Mouse (Mus musculus): ENCODE results near the gene Elf3. TPM values are rescaled to one million over a fixed set of nuclear protein-coding genes. Genes with fewer than 3 reads are reported as not detected.

The Elf3 gene
- polyA plus RNA-seq (2014; fragmentation: Nextera tagmentation; extraction: Ambion mirVana) = 10.0 and 13.8 TPM in 2 replicates

DNA sequence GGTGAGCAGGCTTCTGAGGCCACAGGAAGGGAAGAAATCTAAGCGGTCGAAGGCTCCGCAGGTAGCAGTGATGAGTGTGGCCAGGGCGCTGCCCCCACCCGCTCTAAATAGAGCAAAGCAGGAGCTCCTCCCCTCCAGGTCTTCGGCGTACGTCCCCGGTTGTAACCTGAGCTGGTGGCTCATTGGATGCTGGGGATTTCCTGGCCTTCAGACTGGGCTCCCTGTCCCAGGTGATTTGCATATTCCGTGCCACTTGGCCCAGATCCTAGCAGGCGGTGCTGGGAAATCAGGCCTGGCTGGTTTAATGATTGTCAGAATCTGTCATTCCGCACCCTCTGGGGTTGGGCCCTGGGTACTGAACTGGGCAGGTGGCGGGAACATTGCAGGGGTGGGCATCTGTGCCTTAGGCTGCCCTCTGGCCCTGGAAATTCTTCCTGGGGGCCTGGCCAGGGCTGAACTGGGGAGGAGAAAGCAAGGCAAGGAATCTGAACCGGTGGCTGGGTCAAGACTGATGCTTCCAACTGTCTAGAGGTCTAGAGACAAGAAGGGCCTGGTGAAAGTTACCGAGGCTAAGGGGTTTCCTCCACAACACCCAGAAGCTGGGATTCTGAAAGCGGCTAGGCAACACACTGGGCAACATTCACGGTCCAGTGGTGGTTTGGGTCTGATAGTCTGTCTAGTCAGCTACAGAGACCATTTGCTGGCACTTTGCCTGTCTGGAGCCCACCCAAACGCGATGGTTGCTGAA lies at the start of gene Elf3:
Gene Elf3, minus strand, starts transcription at position 189 of the 748 bp plus-strand sequence.
- H3K4me2 ChIP-seq (ENCODE audit: low read depth, low read length) = peak within 1 kb of the TSS; percentile 56
- peak within 1 kb of the TSS; percentile 44 for H3K9ac ChIP-seq (ENCODE audit: low read depth, low read length)
- H3K36me3 ChIP-seq (ENCODE audit: control insufficient read depth, insufficient read depth, low read length) = peaks cover 17% of the 10 kb centered on the region
- DNase-seq (ENCODE audit: low spot score) (peak; percentile 91), ATAC-seq (ENCODE audit: low read depth) (peak; percentile 90)
- peak within 1 kb of the TSS; percentile 27 for H3K4me3 ChIP-seq (ENCODE audit: low read depth, low read length)
- peak within 1 kb of the TSS; percentile 82 for H3K27ac ChIP-seq (replicated peaks; ENCODE audit: low read depth, low read length)
- H3K4me1 ChIP-seq (ENCODE audit: control insufficient read depth, insufficient read depth, low read length) = peaks cover 10% of the 10 kb centered on the region
- no peaks in the 10 kb centered on the region for H3K9me3 ChIP-seq (ENCODE audit: control insufficient read depth, low read length)
- H3K27me3 ChIP-seq (replicated peaks; ENCODE audit: control insufficient read depth, insufficient read depth, low read length) = no peaks in the 10 kb centered on the region
- WGBS = 4% methylated on average over 19 of the region's 19 CpGs

GRCm38 (mm10) chr1:135290908-135291307 lies 32.5 kb upstream of the Elf3 start:
- ATAC-seq (ENCODE audit: low read depth) = 0 out of 2 replicates have a peak, but pooled peaks have one; percentile 60
- Histone ChIP-seq H3K4me2 (ENCODE audit: low read depth, low read length) (no peak overlapping the region), H3K4me3 (ENCODE audit: low read depth, low read length) (no peak overlapping the region)

GRCm38 (mm10) chr1:135286311-135286710 lies 27.9 kb upstream of the Elf3 start:
- H3K27ac ChIP-seq (replicated peaks; ENCODE audit: low read depth, low read length) = no peak overlapping the region
- 0 out of 2 replicates have a peak, but pooled peaks cover 1% of the 10 kb centered on the region for H3K4me1 ChIP-seq (ENCODE audit: control insufficient read depth, insufficient read depth, low read length)
- H3K4me3 ChIP-seq (ENCODE audit: low read depth, low read length) = no peak overlapping the region
- 63% methylated on average over 2 of the region's 2 CpGs for WGBS
- H3K9me3 ChIP-seq (ENCODE audit: control insufficient read depth, low read length) = no peaks in the 10 kb centered on the region
- no peaks in the 10 kb centered on the region for H3K36me3 ChIP-seq (ENCODE audit: control insufficient read depth, insufficient read depth, low read length)
- no peak overlapping the region for H3K9ac ChIP-seq (ENCODE audit: low read depth, low read length)
- no peaks in the 10 kb centered on the region for H3K27me3 ChIP-seq (replicated peaks; ENCODE audit: control insufficient read depth, insufficient read depth, low read length)
- ATAC-seq (ENCODE audit: low read depth) (no peak), DNase-seq (ENCODE audit: low spot score) (no peak)
- H3K4me2 ChIP-seq (ENCODE audit: low read depth, low read length) = no peak overlapping the region

More at GRCm38 (mm10) chr1:135290908-135291307, 32.5 kb upstream of the Elf3 start:
- Histone ChIP-seq H3K36me3 (ENCODE audit: control insufficient read depth, insufficient read depth, low read length) (peaks cover 13% of the 10 kb centered on the region), H3K27me3 (replicated peaks; ENCODE audit: control insufficient read depth, insufficient read depth, low read length) (no peaks in the 10 kb centered on the region), H3K9me3 (ENCODE audit: control insufficient read depth, low read length) (no peaks in the 10 kb centered on the region), H3K27ac (replicated peaks; ENCODE audit: low read depth, low read length) (no peak overlapping the region), H3K4me1 (ENCODE audit: control insufficient read depth, insufficient read depth, low read length) (no peaks in the 10 kb centered on the region), H3K9ac (ENCODE audit: low read depth, low read length) (no peak overlapping the region)
- 65% methylated on average over 5 of the region's 5 CpGs for WGBS
- peak; percentile 24 for DNase-seq (ENCODE audit: low spot score)

DNA sequence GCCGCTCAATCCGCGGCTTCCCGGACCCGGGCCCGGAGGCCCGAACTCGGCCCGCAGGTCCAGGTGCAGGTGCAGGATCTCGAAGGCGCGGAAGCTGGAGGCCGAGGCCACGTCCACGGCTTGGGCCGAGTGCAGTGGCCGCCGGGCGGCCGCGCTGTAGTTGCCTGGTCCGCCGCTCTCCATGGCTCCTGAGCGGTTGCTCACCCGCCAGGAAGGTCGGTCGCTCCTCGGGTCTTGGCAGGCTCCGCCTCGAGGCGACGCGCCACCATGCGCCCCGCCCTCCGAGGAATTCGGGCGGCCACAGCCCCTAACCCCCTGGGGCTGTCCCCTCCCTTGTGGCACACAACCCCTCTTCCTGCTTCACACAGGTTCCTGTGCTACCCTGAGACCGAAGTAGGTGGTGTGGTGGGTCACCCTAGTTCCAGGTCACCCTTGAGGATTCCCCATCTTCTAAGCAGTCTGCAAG lies 25.5 kb upstream of the Elf3 start, which contains the start of gene Rnpep:
Gene Rnpep, minus strand, starts transcription at position 259 of the 466 bp plus-strand sequence.
- Histone ChIP-seq H3K9ac (ENCODE audit: low read depth, low read length) (peak within 1 kb of the TSS; percentile 92), H3K4me1 (ENCODE audit: control insufficient read depth, insufficient read depth, low read length) (peaks cover 7% of the 10 kb centered on the region; the same call in 1 of the 2 replicates), H3K4me3 (ENCODE audit: low read depth, low read length) (peak within 1 kb of the TSS; percentile 86), H3K27ac (replicated peaks; ENCODE audit: low read depth, low read length) (peak within 1 kb of the TSS; percentile 91), H3K9me3 (ENCODE audit: control insufficient read depth, low read length) (no peaks in the 10 kb centered on the region), H3K36me3 (ENCODE audit: control insufficient read depth, insufficient read depth, low read length) (peaks cover 6% of the 10 kb centered on the region; the same call in 1 of the 2 replicates), H3K4me2 (ENCODE audit: low read depth, low read length) (peak within 1 kb of the TSS; percentile 74), H3K27me3 (replicated peaks; ENCODE audit: control insufficient read depth, insufficient read depth, low read length) (no peaks in the 10 kb centered on the region)
- 0% methylated on average over 6 of the region's 39 CpGs for WGBS
- DNase-seq (ENCODE audit: low spot score) = peak; percentile 83
- peak; percentile 92 for ATAC-seq (ENCODE audit: low read depth)

DNA sequence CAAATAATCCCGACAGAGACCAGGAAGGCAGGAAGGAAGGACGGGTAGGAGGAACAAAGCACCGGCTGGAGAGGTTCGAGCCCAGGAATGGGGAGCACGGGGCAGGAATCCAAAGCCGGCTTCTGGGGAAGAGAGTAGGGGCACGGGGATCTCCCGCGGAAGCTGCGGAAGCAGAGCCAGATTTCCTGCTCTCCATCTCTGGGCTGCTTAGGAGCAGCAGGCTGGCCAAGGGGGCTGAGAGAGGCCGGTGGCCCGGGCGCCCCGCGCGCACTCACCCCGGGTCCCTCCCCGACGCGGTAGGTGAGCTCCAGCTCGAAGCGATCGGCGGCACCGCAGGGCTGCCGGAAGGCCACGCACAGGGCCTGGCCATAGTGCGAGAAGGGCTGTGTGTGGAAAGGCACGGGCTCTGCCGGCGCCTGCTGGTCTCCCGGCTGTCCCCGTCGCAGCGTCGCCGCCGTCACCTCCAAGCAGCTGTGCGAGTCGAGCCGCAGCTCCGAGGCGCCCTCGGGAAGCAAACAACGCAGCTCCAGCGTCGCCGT lies 25.0 kb upstream of the Elf3 start:
- peak; percentile 58 for DNase-seq (ENCODE audit: low spot score)
- peak overlapping the region; percentile 86 for H3K4me3 ChIP-seq (ENCODE audit: low read depth, low read length)
- 2% methylated on average over 6 of the region's 48 CpGs for WGBS
- H3K9me3 ChIP-seq (ENCODE audit: control insufficient read depth, low read length) = no peaks in the 10 kb centered on the region
- H3K4me1 ChIP-seq (ENCODE audit: control insufficient read depth, insufficient read depth, low read length) = peaks cover 7% of the 10 kb centered on the region; the same call in 1 of the 2 replicates
- peak overlapping the region; percentile 91 for H3K27ac ChIP-seq (replicated peaks; ENCODE audit: low read depth, low read length)
- peaks cover 11% of the 10 kb centered on the region for H3K36me3 ChIP-seq (ENCODE audit: control insufficient read depth, insufficient read depth, low read length)
- H3K9ac ChIP-seq (ENCODE audit: low read depth, low read length) = peak overlapping the region; percentile 92
- ATAC-seq (ENCODE audit: low read depth) = peak; percentile 78
- peak overlapping the region; percentile 74 for H3K4me2 ChIP-seq (ENCODE audit: low read depth, low read length)
- no peaks in the 10 kb centered on the region for H3K27me3 ChIP-seq (replicated peaks; ENCODE audit: control insufficient read depth, insufficient read depth, low read length)

DNA sequence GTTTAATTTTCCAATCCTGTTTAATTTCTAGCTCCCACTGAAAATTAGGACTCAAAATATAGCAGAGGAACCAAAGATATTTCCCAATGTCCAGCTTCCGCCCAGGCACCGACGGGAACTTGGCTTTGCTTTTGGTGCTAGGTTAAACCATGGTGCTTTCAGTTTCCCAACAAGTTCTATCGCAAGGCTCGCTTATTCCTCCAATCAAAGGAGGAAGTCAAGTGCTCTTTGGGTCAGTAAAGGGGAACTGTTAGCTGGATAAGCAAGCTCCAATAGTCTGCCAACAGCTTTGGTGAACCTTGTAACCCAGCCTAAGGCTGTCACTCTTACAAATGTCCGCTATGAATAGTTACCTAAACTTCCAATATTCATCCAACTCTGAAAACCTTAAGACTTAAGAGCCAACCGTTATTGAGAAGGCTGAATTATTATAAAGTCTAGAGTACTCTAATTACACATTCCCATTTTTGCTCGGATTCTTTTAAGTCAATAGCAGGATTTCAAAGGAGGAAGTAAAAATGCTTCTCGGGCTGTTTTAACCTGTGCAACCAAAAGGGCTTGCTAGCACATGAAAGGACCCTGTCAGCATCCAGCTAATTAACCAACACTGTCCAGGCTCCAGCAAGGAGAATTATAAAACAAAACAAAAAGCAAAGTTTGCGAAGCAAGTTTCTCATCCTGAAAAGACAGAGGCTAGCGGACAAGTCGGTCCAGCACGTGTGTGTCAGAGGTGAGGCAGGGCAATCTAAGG lies 24.3 kb upstream of the Elf3 start:
- H3K36me3 ChIP-seq (ENCODE audit: control insufficient read depth, insufficient read depth, low read length) = peaks cover 18% of the 10 kb centered on the region
- H3K4me1 ChIP-seq (ENCODE audit: control insufficient read depth, insufficient read depth, low read length) = peaks cover 7% of the 10 kb centered on the region; the same call in 1 of the 2 replicates
- no peaks in the 10 kb centered on the region for H3K9me3 ChIP-seq (ENCODE audit: control insufficient read depth, low read length)
- H3K4me2 ChIP-seq (ENCODE audit: low read depth, low read length) = peak overlapping the region; percentile 74
- ATAC-seq (ENCODE audit: low read depth) (no peak; the same call in 1 of the 2 replicates), DNase-seq (ENCODE audit: low spot score) (peak; percentile 53)
- no peaks in the 10 kb centered on the region for H3K27me3 ChIP-seq (replicated peaks; ENCODE audit: control insufficient read depth, insufficient read depth, low read length)
- H3K27ac ChIP-seq (replicated peaks; ENCODE audit: low read depth, low read length) = peak overlapping the region; percentile 91
- WGBS = 31% methylated on average over 13 of the region's 13 CpGs
- peak overlapping the region; percentile 86 for H3K4me3 ChIP-seq (ENCODE audit: low read depth, low read length)
- peak overlapping the region; percentile 92 for H3K9ac ChIP-seq (ENCODE audit: low read depth, low read length)

DNA sequence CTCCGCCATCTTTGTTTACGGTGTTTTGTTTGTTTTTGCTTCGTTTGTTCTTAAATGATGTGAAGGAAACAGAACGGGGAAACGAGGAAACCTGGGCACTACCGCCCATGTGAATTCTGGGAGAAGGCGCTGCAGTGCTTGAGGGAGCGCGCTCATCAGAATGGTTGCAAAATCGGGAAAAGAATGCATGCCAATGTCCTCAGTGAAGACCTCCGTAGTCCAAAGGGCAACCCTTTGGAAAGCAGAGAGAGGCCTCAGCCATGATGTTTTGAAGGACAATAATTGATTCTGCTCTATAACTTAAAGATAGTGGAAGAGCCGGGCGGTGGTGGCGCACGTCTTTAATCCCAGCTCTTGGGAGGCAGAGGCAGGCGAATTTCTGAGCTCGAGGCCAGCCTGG lies 23.5 kb upstream of the Elf3 start:
- Histone ChIP-seq H3K4me3 (ENCODE audit: low read depth, low read length) (no peak overlapping the region), H3K9me3 (ENCODE audit: control insufficient read depth, low read length) (no peaks in the 10 kb centered on the region), H3K4me1 (ENCODE audit: control insufficient read depth, insufficient read depth, low read length) (peaks cover 7% of the 10 kb centered on the region; the same call in 1 of the 2 replicates), H3K36me3 (ENCODE audit: control insufficient read depth, insufficient read depth, low read length) (peaks cover 26% of the 10 kb centered on the region), H3K4me2 (ENCODE audit: low read depth, low read length) (no peak overlapping the region), H3K27ac (replicated peaks; ENCODE audit: low read depth, low read length) (no peak overlapping the region), H3K27me3 (replicated peaks; ENCODE audit: control insufficient read depth, insufficient read depth, low read length) (no peaks in the 10 kb centered on the region), H3K9ac (ENCODE audit: low read depth, low read length) (no peak overlapping the region)
- 95% methylated on average over 17 of the region's 17 CpGs for WGBS
- ATAC-seq (ENCODE audit: low read depth) (no peak), DNase-seq (ENCODE audit: low spot score) (no peak)

DNA sequence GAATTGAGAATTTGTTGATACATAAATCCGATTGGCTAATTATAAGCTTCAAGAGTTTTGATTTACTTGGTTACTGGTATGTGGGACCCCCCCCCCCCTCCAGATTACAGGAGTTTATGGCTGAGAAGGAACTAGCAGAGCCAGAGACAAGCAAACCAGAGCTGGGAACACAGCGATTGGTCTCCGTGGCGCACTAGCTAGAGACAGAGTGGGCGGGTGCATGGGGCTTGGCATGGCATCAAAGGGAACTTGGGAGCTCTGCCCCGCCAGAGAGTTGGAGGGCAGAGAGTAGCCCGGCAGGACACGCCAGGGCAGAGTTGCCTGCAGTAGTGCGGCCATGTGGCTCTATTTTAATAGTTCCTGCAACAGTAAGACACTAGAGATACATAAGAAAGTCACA lies 22.3 kb upstream of the Elf3 start:
- no peaks in the 10 kb centered on the region for H3K27me3 ChIP-seq (replicated peaks; ENCODE audit: control insufficient read depth, insufficient read depth, low read length)
- H3K4me2 ChIP-seq (ENCODE audit: low read depth, low read length) = no peak overlapping the region
- WGBS = 81% methylated on average over 9 of the region's 9 CpGs
- H3K4me3 ChIP-seq (ENCODE audit: low read depth, low read length) = no peak overlapping the region
- peaks cover 7% of the 10 kb centered on the region; the same call in 1 of the 2 replicates for H3K4me1 ChIP-seq (ENCODE audit: control insufficient read depth, insufficient read depth, low read length)
- H3K9me3 ChIP-seq (ENCODE audit: control insufficient read depth, low read length) = no peaks in the 10 kb centered on the region
- H3K36me3 ChIP-seq (ENCODE audit: control insufficient read depth, insufficient read depth, low read length) = peaks cover 37% of the 10 kb centered on the region
- ATAC-seq (ENCODE audit: low read depth) = no peak
- no peak overlapping the region for H3K9ac ChIP-seq (ENCODE audit: low read depth, low read length)
- DNase-seq (ENCODE audit: low spot score) = peak; percentile 74
- H3K27ac ChIP-seq (replicated peaks; ENCODE audit: low read depth, low read length) = no peak overlapping the region

Data from embryonic facial prominence, embryonic 14.5 days (tissue).